Mouse (Mus musculus): Measurements from ENCODE around the gene Fam227b.

The Fam227b gene

DNA sequence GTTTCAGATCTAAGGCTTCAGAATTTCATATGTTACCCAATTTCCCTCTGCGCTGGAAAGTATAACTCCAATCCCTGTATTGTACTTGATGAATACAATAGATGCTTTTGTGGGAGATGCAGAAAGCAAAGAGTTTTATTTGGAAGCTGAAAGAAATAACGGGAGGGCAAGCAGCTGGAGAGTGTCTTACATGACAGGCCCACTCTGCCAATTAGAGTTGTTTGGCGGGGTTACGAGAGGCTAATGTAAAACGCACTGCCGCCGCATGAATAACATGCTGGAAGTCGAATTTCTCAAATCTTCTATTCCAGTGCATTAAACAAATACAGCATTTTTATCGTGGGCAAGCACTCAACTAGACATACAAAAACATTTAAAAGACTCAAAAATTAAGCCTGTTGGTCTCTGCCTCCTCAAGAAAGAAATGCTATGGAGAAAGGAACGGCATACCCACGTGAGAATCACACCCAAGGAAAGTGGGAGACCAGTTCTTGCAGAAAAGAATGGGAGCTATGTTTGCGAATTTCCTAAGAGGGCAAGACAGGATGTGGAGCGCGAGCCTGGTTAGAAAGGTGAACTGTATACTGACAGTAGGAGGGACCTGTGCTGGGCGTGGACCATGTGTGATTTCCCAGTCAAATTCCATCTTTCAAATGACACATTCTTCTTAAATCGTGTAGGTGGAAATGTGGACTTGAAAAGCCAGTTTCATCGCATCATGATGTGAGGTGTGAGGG lies 90.6 kb downstream of the Fam227b start:
- DNase-seq (ENCODE audit: low spot score): no peak

DNA sequence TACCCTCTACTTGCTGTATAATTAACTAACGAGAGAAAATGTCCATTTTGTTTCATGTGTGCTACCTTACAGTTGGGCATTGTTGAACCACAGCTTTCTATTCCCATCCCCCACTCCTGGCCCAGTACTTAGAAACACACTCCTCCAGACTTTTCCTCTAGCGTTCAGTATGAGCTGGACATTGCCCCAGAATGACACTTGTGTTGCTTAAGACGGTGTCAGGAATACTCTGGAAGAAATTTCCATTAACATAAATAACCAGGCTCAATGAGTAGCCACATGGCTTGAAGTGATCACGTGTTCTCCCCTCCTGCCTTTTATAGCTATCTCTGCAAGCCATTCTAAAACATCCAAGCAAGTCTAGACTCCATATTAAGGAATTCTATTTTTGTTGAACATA lies 91.2 kb downstream of the Fam227b start:
- no peak for DNase-seq (ENCODE audit: low spot score)

DNA sequence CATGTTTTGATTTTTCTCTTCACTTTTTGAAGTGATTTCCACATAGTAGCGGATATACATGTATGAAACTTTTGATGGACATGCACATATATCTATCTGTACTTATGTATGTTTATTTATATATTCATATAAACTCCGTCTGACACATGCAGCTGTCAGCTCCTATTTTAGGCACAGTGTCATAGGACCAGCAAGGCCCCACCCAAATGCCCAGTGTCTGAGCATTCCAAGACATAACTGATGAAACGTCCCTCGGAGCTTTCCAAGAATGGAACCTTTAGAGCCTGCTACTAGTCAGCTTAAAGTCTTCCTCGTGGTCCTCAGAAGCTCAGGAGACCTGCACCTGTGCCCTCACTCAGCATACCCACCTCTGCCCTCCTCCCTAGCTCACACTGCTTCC lies 98.1 kb downstream of the Fam227b start:
- no peak for DNase-seq (ENCODE audit: low spot score)

DNA sequence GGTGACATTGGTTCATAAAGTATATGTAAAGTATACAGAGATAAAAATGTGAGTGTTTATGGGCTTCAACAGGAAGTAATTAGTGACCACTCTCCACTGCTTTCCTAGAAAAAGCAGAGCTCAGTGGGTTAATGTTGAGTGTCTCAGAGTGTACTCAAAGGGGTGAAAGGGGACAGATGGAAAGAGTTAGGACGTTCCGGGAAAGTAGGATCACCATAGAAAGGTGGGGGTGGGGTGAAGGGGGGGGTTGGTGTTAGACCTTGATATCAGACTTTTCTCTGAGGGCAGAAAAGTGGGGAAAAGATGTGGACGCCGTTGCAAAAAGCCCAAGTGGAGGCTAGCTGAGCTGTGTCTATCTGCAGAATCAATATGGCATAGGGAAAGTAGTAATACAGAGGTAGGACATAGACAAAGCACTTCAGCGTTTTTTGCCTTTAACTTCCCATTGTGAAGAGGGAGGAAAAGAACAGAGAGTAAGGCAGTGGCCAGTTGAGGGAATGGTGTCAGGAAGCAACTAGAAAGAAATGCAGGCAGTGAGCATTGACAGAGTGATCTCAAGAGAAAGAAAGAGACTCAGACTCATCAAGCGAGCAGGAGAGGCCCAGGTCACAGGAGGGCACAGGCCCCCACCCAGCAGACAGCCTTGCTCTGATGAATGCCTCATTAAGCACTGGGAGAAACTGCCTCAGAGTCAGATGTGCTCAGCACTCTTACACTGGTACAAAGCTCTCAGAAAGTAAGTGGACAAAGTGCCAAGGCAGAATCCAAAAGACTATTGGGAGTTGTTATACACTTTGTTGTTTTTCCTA lies 98.9 kb downstream of the Fam227b start:
- no peak for DNase-seq (ENCODE audit: low spot score)

DNA sequence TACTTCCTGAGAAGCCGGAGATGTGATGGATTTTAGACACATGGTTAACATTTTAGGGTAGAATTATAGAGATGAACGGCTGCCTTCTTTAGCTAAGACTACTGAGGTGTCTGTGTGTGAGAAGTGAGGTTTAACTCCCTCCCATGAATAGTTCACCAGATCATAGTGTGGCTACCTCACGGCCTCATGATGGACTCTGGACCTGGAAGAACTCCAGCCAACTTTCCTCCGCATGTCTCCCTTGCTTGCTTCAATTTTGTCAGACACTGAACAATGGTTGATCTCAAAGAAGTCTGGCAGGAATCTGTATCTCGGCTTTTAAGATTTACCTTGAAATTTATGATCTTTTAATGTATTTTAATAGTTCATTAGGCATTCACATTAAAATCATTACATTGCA lies 106.2 kb downstream of the Fam227b start:
- DNase-seq (ENCODE audit: low spot score): no peak

DNA sequence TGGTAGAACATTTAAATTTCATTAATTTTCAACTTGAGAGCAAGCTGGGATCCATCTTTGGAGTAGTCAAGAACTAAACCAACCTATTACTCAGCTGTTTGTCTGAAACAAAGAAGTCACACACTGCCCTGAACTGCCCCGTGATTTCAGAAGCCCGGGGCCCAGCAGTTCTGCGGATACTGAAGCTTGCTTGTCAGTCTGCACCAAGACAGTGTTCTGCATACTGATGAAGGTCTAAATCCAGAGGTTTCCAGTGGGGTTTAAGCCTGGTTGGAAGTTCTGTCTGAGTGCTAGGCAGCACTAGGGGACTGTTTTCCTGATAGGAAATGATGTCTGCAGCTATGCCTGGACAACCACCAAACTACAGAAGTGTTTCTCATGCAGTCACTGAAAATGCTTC lies 109.1 kb downstream of the Fam227b start:
- DNase-seq (ENCODE audit: low spot score): no peak

DNA sequence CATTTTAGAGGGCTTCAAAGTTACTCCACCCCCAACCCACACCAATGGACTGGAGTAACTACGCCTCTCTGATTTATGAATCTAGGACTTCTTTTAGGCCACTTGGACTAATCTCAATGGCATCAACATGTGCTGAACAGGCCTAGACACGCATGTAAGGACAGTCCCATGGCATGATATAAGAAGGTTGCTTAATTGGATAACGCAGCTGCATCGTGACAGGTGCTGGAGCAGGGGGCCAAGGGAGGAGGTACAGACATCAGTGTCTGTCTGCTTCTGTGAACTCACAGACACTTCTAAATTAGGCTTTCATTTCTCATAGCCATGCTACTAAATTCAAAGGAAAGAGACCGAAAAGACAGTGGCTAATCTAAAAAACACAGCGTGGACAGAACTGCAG lies 110.6 kb downstream of the Fam227b start:
- DNase-seq (ENCODE audit: low spot score): no peak

DNA sequence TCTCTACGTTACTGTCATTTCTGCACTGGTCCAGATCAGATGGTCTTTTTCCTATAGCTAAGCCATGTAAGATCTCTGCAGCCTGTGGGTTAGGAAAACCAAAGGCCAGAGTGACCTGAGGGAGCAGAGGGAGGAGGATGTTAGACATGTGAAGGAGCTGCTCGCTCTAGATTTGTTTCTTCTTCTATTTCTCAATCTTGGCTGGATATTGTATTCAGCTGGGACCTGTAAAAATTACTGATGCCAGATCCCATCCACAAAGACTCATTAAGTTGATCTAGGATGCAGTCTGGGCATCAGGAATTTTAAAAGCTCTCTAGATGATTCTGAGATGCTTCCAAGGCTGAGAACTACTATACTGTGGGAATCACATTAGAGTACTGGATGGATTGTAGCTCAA lies 111.2 kb downstream of the Fam227b start:
- no peak for DNase-seq (ENCODE audit: low spot score)

DNA sequence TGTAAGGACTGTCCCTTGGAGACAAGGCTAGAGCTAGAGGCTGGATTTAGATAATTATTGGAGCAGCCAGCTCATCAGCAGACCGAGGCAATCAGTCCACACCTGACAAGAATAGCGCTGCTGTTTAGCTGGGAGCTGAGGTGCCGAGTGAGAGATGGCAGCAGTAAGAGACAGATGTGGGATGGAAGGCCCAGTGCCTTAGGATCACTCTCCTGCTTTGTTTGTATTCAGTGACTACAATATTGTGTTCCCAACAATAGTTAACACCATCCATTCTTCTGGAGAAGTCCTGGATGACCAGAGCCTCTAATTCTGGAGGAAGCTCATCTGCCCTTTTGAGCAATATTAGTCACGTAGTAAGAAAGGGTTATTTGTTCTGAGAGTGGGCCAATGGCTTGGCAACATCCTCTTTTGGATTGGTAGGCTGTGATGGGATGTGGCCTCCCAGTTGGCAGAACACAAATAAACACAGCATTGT lies 112.4 kb downstream of the Fam227b start:
- DNase-seq (ENCODE audit: low spot score): peak; percentile 69

DNA sequence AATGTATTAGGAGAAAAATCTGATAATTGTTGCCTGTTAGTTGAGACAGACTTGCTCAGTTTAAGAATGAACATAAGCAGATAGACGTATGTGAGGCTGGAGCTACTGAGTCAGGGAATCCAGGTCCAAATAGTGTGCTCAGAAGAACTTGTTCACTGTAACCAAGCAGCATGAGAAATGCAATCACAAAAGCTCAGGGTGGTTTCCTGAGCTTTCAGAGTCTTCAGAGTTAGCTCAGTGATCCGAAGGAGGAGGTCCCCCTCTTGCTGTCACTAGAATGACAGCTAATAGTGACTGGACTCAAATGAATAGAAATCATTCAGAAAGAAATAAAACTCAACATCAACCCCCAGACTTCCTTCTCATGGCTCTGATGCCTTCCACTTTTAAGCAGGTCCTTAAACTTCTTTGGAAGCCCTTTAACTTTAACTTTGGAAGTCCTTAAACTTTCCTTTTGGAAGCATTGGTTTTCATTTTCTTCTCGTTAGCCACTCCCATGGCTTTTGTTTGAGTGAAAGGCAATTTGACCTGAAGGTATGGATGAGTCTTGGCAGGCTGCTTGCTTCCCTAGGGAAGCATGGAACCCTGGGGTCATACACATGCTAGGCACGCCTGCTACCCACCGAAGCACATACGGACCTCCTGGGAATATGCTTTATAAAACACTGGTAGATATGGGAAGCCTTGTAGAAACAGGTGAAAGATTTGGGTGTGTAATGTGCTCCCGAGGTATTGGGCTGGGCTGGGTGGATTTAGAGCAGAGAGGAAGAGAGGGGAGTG lies 113.4 kb downstream of the Fam227b start:
- DNase-seq (ENCODE audit: low spot score): no peak

DNA sequence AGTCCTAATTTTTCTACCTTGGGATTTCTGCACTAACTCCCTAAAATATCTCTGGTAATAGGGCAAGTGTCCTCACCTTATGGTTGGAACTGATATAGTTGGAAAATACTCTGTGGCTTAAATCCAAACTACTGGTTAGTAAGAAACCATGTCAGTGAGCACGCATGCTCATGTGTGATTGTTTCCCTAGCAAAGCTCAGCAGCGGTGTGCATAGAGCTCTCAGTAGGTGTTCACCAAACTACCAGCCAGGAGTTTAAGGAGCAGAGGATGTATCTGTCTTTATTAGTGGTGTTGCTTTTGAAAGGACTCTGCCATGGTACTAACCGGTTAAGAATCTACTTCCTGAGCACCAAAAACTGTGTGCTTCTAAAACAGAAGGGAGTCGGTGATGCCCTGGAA lies 115.7 kb downstream of the Fam227b start:
- DNase-seq (ENCODE audit: low spot score): no peak

DNA sequence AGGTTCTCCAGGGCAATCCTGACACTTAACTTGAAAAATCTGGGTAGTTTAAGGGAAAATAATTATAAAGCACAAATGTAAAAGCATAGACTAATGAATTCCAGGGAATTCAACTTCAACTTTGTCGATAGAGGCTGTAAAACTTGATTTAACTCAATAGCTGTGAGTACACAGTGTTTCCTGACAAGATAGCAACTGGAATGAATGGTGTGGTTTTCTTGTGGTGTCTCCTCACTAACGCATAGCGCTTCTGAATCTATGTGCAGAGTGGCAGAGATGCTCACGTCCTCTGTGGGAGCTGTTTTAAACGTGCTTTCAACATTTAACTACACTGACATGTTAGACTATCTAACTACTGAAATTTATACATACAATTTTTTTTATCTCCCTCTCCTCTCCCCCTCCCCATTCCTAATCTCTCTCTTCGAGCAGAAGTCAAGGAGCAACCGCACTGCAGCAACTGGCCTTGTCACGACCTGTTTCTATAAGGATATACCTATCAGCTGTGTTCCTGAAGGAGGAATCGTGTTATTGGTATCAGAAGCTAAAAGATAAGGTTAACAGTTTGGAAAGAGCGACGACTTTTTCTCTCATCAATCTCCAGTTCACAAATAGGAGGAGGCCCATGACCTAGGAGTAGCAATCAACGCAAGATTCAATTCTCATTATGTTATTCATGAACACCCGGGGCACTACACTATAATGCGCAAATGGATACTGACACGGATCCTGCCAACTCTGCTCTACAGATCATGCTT lies 116.6 kb downstream of the Fam227b start:
- DNase-seq (ENCODE audit: low spot score): no peak

DNA sequence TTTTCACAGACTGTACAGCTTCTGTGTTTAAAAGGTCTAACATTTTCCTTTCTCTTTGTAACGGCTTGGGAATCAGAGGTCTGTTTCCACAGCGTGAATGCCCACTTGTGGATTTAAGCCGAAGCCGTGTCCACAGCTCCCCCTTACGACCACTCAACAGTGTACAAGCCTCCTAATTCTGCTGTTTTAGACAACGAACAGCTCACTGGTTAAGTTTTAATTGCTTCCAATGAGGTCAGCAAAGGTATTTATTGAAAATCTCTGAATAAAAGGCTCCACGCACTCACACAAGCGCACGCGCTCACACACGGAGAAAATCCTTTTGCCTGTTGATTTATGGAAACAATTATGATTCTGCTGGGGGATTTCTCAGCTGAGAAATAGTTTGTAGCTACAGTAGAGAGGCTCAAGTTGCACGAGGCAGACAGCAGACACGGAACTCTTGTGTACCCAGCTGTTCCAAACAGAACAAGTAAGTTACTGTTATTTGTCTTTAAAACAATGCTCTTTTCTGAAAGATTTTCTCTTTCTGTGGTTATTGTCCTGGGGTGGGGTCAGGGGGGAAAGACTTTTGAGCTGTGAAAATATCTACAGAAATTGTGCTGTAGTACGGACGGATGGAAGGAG lies 117.3 kb downstream of the Fam227b start, which contains the start of gene Fgf7:
Gene Fgf7, plus strand, starts transcription at position 280 of the 627 bp plus-strand sequence.
- DNase-seq (ENCODE audit: low spot score): no peak

DNA sequence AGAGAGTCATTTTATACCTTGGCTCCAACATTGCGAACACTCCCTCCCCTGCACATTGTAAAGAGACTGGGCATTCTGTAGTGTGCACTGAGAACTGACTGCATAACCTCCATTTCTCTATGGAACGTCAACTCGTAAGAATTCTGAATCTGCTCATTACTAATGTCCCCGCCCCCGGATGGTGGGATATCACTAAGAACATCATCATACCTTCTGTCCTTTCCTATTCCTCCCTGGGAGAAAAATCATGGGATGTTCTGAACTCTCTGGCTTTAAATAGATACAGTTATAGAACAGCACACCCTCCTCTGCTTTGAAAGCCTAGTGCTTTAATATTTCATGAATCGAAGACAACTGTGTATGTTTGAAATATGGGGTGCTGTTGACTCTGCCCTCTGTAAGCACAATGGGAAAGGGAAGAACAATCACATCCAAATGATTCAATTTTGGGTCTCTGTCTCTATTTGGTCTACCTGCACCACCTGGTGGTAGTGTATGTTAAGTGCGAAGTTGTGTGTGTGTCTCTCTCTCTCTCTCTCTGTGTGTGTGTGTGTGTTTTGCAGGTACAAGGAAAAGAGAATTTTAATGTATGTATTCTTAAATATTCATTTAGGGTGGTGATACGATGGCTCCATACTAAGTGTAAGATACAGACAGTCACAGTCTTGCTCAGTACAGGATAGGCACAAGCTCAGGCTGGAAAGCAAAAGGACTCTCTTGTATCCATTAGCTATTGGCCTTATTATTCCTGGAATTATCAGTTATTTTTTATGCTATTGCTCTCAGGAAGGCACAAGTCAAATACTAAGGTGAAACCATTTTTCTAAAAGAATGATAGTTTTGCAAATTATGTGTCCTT lies 118.5 kb downstream of the Fam227b start:
- no peak for DNase-seq (ENCODE audit: low spot score)

DNA sequence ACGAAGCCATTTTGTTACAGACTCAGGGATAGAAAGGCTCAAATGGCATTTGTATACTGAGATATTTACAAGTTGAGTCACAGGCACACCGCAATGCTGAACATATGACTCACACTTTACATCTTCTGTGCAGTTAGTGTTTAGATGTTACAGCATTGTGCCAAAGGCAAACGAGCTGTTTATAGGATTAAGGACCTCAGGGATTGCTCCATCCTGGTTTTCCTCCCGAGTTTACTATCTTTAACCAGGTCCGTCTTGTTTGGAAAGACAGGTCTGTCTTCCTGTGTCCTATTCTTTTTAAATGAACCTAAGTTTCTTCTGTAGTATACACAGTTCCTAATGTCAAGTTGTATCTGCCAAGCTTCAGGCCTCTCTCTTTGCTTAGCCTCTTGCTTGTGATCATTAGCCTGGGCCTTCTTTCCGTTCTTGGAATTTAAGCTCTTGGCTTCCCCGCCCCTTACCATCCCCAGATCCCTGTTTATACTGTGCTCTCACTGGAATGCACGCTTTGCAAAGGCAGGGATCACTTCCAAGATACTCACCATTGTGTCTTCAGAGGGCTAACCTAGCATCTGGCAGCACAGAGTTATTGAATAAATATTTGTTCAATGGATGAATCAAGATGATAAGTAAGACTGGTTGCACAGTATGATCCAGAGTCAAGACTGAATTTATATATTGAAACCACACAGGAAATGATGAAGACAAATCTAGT lies 120.5 kb downstream of the Fam227b start:
- DNase-seq (ENCODE audit: low spot score): peak; percentile 62

DNA sequence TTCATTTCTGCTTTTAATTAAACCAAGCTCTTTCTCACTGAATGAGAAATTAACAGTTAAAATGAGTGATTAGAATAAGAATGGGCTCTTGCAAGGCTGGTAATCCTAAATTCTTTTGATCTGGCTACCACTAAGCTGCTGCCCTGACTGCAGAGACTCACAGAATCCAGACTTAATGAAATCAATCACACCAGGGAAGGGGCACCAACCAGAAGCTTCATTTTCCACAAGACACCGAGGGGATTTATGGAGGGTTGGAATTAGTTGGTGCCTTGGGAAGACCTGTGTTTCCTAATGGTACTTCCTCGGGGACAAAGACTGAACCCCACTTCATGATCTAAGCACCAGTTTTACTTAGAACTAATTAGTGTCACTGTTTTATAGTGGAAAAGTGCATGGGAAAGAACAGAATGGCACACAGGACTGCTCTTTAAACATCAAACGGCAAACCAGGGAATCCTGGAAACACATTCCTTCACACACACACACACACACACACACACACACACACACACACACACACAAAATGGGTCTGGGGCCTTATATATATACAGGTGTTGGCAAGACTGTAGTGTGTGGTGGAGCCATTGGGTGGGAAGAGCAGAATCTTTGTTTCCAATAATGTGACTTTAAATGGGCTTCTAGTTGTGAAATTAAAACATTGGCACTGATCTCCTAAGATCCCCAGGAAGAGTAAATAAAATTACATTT lies 135.9 kb downstream of the Fam227b start:
- DNase-seq (ENCODE audit: low spot score): no peak

DNA sequence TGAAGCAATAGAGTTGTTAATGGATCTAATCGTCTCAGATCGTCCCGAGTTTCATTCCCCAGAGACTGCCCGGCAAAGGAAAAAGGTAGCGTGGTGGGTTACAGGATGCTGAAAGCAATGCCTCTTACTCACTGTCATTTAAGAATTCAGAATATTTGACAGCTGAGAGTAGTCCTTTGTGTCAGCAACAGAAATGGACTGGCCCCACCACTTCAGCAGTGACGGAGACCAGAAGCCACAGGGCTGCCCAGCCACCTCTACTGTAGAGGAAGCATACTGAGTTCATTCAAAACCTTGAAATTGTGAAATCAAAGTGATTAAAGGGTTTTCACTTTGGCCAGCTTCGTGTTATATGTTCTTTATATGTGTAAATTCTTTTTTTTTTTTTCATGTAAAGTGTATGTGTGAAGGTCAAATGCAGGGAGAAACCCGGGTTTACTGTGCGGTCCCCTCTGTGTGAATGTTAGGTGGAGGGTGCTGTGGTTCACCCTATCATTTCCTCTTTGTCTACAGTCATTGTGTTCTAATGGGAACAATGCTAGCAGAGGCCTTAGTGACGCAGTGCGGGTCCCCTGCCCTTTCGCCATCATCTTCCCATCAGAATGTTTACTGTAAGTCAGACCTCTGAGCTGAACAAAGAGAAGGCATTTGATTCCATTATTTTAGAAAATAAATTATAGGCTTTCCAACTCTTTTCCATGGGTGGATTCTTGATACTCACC lies 136.7 kb downstream of the Fam227b start:
- DNase-seq (ENCODE audit: low spot score): no peak

DNA sequence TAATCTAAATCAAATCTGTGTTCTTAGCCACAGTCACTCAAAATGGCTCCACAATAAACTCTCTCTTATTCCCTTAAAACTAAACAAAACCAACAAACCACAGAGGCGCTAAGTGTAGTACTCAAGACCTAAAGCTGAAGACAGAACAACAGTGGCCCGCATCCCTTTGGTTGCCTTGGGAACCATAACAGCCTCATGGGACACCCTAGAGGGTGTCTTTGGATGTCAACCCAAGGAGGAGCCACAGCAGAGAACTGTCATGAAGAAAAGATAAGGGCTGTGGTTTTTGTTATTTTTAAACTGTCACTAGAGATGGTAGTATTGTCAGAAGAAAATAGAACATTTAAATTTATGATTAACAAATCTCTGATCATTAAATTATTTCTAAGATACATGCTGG lies 145.1 kb downstream of the Fam227b start:
- DNase-seq (ENCODE audit: low spot score): no peak

Data from lung, postnatal 25 days (tissue).